Mouse (Mus musculus) kidney, adult 10 weeks (tissue): ENCODE data around the gene Gm10401. TPM values are rescaled to one million over a fixed set of nuclear protein-coding genes. Genes with fewer than 3 reads are reported as not detected.

Source experiments
- polyA plus RNA-seq: library from polyadenylated mRNA; stranded (reverse); fragments of 350-450 nt; fragmentation: Illumina TruSeq; extraction: RNeasy Lipid Tissue Mini Kit (QIAGEN cat#74804); gene quantifications from one replicate; pipeline ENCODE4 v1.2.3, GENCODE M21; 2014; ENCODE audit warnings: low read depth, low replicate concordance

Gm10401 gene
- polyA plus RNA-seq, result not detected

DNA sequence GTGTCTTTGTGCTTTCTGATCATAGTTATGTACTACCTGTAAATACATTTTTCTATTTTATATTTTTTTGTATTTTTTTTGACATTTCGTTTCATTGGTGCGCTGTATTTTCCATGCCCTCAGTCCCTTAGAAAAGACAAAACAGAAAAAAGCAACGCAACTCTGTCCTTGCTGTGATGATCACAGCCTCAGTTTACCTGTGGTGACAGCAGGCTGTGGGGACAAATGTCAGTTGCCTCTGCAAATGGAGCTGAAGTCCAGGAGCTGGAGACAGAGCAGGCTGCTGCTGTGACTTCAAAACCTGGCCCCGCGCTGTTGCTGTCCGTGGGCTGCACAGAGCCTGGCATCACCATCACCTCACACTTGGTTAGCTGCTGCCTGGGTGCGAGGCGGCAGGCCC lies at the start of gene Gm10401:
TSS of gene Gm10401 (minus strand) at position 101 of the 400 bp plus-strand sequence.

GRCm38 (mm10) chr5:115134234-115135165 lies 36.4 kb upstream of the Gm10401 start, which contains the start of gene Unc119b:
TSS of gene Unc119b (minus strand) at chr5:115134975.

GRCm38 (mm10) chr5:115118961-115119570 lies 21.0 kb upstream of the Gm10401 start, which contains the start of gene Acads:
TSS of gene Acads (minus strand) at chr5:115119346.

Other genes with a start within 250 kb of the Gm10401 start
- not detected for gene 4930519G04Rik, start 244.6 kb downstream of the Gm10401 start, polyA plus RNA-seq
- not detected for gene Gm9936, start 239.6 kb downstream of the Gm10401 start, polyA plus RNA-seq
- gene Oasl2, start 201.4 kb downstream of the Gm10401 start, polyA plus RNA-seq, result 15.1 TPM
- not detected for gene Oasl1, start 175.1 kb downstream of the Gm10401 start, polyA plus RNA-seq
- gene 2210016L21Rik, start 156.1 kb downstream of the Gm10401 start, polyA plus RNA-seq, result 1.8 TPM
- gene Hnf1a, start 127.2 kb downstream of the Gm10401 start, polyA plus RNA-seq, result not detected
- gene Sppl3, start 87.2 kb downstream of the Gm10401 start, polyA plus RNA-seq, result 31.7 TPM
- gene Acads, start 21.1 kb upstream of the Gm10401 start, polyA plus RNA-seq, result 4.5 TPM
- gene Unc119b, start 36.7 kb upstream of the Gm10401 start, polyA plus RNA-seq, result 13.2 TPM
- gene Mlec, start 59.9 kb upstream of the Gm10401 start, polyA plus RNA-seq, result 173 TPM
- 0.20 TPM for gene Cabp1, start 96.1 kb upstream of the Gm10401 start, polyA plus RNA-seq
- gene Pop5, start 137.5 kb upstream of the Gm10401 start, polyA plus RNA-seq, result 16.9 TPM
- gene Rnf10, start 174.6 kb upstream of the Gm10401 start, polyA plus RNA-seq, result 22.2 TPM
- gene Coq5, start 181.4 kb upstream of the Gm10401 start, polyA plus RNA-seq, result 13.8 TPM
- gene Dynll1, start 202.7 kb upstream of the Gm10401 start, polyA plus RNA-seq, result 435 TPM
- gene Srsf9, start 228.9 kb upstream of the Gm10401 start, polyA plus RNA-seq, result 34.4 TPM
- gene Gatc, start 242.9 kb upstream of the Gm10401 start, polyA plus RNA-seq, result 52.5 TPM
- gene Triap1, start 242.9 kb upstream of the Gm10401 start, polyA plus RNA-seq, result 10.1 TPM